Mouse (Mus musculus) left cerebral cortex, postnatal 36 days (tissue): Measurements from ENCODE around the gene Blvrb. TPM values are rescaled to one million over a fixed set of nuclear protein-coding genes. Genes with fewer than 3 reads are reported as not detected.

Source experiments
- DNase-seq, 2 experiments: peaks; one replicate each; pipeline ENCODE4 v3.0.0; 2021 to 2022; ENCODE audit warnings: low spot score in 2 of 2, mixed read lengths in 1 of 2
- intact Hi-C: fragments of 180-260 bp; cut with DNase I; formaldehyde crosslinking; loops from one replicate; pipeline ENCODE4 v1.15.1; 2025
- total RNA-seq, 2 experiments: library from RNA; stranded (reverse); gene quantifications; 2 replicates each; pipeline ENCODE4 v1.2.3; 2021

Gene Blvrb
- total RNA-seq, 2 experiments from 2014 or later = 17.0 to 18.0 TPM

DNA sequence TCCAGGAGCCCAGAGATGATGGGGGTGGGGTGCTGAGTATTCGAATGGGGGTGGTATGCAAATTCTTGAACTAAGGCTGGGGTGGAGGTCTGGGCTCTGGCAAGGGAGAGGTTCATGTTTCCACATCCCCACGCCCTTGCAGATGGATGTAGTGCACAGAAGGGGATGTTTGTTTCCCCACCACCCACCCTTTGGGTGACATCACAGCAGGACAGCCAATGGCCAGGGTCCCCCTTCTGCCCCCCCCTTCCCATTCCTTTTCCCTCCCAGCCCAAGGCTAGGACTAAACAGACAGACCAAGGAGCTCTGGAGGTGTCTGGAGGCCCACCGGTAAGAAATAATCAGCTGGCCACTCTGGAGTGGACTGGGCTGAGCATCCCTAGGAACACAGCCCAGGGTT is 51.3 kb downstream of the Blvrb start, which contains the start of gene Prx:
Gene Prx (plus strand): TSS at position 289 of the 400 bp plus-strand sequence.
- intact Hi-C loops = no loop called here
- no peak for DNase-seq

GRCm38 (mm10) chr7:27501620-27502019 is 53.8 kb downstream of the Blvrb start:
- intact Hi-C loops = no loop called here

GRCm38 (mm10) chr7:27506765-27507370 is 59.1 kb downstream of the Blvrb start:
- DNase-seq = no peak
- intact Hi-C loops = no loop called here

More at GRCm38 (mm10) chr7:27501620-27502019, 53.8 kb downstream of the Blvrb start:
- DNase-seq = no peak

- intact Hi-C loops = loop anchor here (1.0 kb wide), 1 partner anchor 35 kb away; the partner anchor contains the start of gene Sertad3
- DNase-seq = peak; percentile 86 to 88
Observed at GRCm38 (mm10) chr7:27507711-27508647, 60.2 kb downstream of the Blvrb start.

DNA sequence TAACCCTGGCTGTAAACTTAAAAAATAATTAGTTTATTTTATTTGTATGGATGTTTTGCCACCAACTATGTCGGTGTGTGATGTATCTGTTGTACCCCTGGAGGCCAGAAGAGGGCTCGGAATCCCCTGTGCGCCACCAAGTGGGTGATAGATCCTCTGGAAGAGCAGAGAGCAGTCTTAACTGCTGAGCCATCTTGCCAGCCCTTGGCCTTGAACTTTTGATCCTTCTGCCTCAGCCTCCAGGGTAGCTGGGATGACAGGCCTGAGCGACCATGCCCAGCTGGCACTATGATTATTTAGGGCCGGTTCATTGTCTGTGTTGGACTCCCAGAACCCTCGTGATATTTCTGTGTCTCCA is 60.8 kb downstream of the Blvrb start:
- DNase-seq = no peak
- intact Hi-C loops = loop anchor here (1.0 kb wide), 1 partner anchor 35 kb away; the partner anchor contains the start of gene Sertad3

DNA sequence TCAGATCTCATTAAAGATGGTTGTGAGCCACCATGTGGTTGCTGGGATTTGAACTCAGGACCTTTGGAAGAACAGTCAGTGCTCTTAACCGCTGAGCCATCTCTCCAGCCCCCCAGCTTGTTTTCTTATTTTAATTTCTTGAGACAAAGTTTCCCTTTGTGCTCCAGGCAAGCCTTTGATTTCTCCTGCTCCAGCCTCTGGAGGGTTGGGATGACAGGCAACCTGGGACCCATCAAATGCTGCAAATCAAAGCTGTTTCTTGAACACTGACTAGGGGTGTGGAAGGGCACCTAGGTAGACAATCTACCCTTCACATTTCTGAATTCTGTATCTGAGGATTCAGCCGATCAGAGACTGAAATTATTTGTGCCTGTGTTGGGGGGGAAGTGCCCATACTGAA is 63.0 kb downstream of the Blvrb start:
- intact Hi-C loops = no loop called here
- no peak for DNase-seq

GRCm38 (mm10) chr7:27514961-27515360 is 67.2 kb downstream of the Blvrb start:
- DNase-seq = no peak
- intact Hi-C loops = no loop called here

Other genes with a start within 250 kb of the Blvrb start
- 1 to 10 TPM; 8.0 TPM for gene Itpkc, start 219.3 kb upstream of the Blvrb start, total RNA-seq
- gene Coq8b, start 215.0 kb upstream of the Blvrb start, total RNA-seq = 10 to 100 TPM; 33.2 to 41.9 TPM
- 100 to 1,000 TPM; 107 to 127 TPM for gene Numbl, start 189.5 kb upstream of the Blvrb start, total RNA-seq
- gene Ltbp4, start 110.3 kb upstream of the Blvrb start, total RNA-seq = 10 to 100 TPM; 36.3 to 50.7 TPM
- 10 to 100 TPM; 12.4 to 35.7 TPM for gene Shkbp1, start 92.0 kb upstream of the Blvrb start, total RNA-seq
- gene Gm20479, start 90.6 kb upstream of the Blvrb start, total RNA-seq = not detected
- 100 to 1,000 TPM; 124 to 166 TPM for gene Sptbn4, start 292 bp upstream of the Blvrb start, total RNA-seq
- gene Sertad3, start 25.8 kb downstream of the Blvrb start, total RNA-seq = 1 to 10 TPM; 2.7 to 2.8 TPM
- gene Sertad1, start 38.9 kb downstream of the Blvrb start, total RNA-seq = 10 to 100 TPM; 17.2 to 20.0 TPM
- under 1 TPM; 0.25 to 0.48 TPM for gene Prx, start 51.3 kb downstream of the Blvrb start, total RNA-seq
- under 1 TPM in 1 of 2 experiments, not detected in 1; 0.22 TPM for gene Hipk4, start 75.3 kb downstream of the Blvrb start, total RNA-seq
- gene Pld3, start 105.2 kb downstream of the Blvrb start, total RNA-seq = 100 to 1,000 TPM; 818 to 936 TPM
- gene 2310022A10Rik, start 105.3 kb downstream of the Blvrb start, total RNA-seq = 10 to 100 TPM; 29.4 to 31.1 TPM
- gene Akt2, start 143.6 kb downstream of the Blvrb start, total RNA-seq = 100 to 1,000 TPM; 113 to 124 TPM
- gene Ttc9b, start 205.9 kb downstream of the Blvrb start, total RNA-seq = 100 to 1,000 TPM; 113 to 155 TPM
- gene Map3k10, start 226.6 kb downstream of the Blvrb start, total RNA-seq = 100 to 1,000 TPM; 213 to 246 TPM
- gene Zfp607b, start 241.4 kb downstream of the Blvrb start, total RNA-seq = 10 to 100 TPM in 1 of 2 experiments, 1 to 10 TPM in 1; 8.1 to 10.7 TPM